Mouse (Mus musculus) liver, embryonic 15.5 days (tissue): ENCODE measurements around the gene Map3k13. TPM values are rescaled to one million over a fixed set of nuclear protein-coding genes. Genes with fewer than 3 reads are reported as not detected.
"Not testable (repeated sequence)": the region's sequence is repeated elsewhere in the genome, so short reads cannot be mapped to it uniquely, and the experiment has no call there.

Experiments
- ATAC-seq: fragments of 200-750 bp; cut with Nextera tagmentation; 2 replicates; pipeline ENCODE4 v1.8.0; 2017; ENCODE audit warnings: moderate number of reproducible peaks, mild to moderate bottlenecking, moderate library complexity; ENCODE audit not compliant: insufficient read depth
- H3K27ac ChIP-seq: fragments of 300-500 bp; sonication (generic); replicated peaks from 2 replicates; pipeline ENCODE4 v1.5.1; 2015; ENCODE audit warnings: mild to moderate bottlenecking, inconsistent platforms
- H3K27me3 ChIP-seq: fragments of 300-500 bp; sonication (generic); 2 replicates; pipeline ENCODE4 v1.6.1; 2015; ENCODE audit warnings: mild to moderate bottlenecking, inconsistent platforms
- H3K36me3 ChIP-seq: fragments of 300-500 bp; sonication (generic); replicated peaks from 2 replicates; pipeline ENCODE4 v1.6.1; 2015; ENCODE audit warnings: moderate library complexity, mild to moderate bottlenecking, inconsistent platforms
- H3K4me1 ChIP-seq: fragments of 300-500 bp; sonication (generic); replicated peaks from 2 replicates; pipeline ENCODE4 v1.6.1; 2015; ENCODE audit warnings: inconsistent platforms
- H3K4me2 ChIP-seq: fragments of 300-500 bp; sonication (generic); 2 replicates; pipeline ENCODE4 v1.6.1; 2015; ENCODE audit warnings: moderate library complexity, mild to moderate bottlenecking, inconsistent platforms
- H3K4me3 ChIP-seq: fragments of 300-500 bp; sonication (generic); replicated peaks from 2 replicates; pipeline ENCODE4 v1.5.1; 2015; ENCODE audit warnings: mild to moderate bottlenecking, inconsistent platforms
- H3K9ac ChIP-seq: fragments of 300-500 bp; sonication (generic); 2 replicates; pipeline ENCODE4 v1.6.1; 2015; ENCODE audit warnings: moderate library complexity, mild to moderate bottlenecking, inconsistent platforms
- H3K9me3 ChIP-seq: fragments of 300-500 bp; sonication (generic); replicated peaks from 2 replicates; pipeline ENCODE4 v1.6.1; 2016; ENCODE audit warnings: inconsistent platforms
- WGBS: fragments of 180-500 bp; shearing (Covaris S2); methylation state at CpG from one replicate; pipeline ENCODE4 v1.1.7; 2015; ENCODE audit warnings: mixed read lengths; ENCODE audit not compliant: insufficient replicate concordance; 5-methylcytosine and 5-hydroxymethylcytosine counted together
- polyA plus RNA-seq: library from polyadenylated mRNA; unstranded; fragments of >200 nt; fragmentation: Nextera tagmentation; extraction: Ambion mirVana; gene quantifications from 2 replicates; pipeline ENCODE4 v1.2.1, GENCODE M21; 2015

Map3k13 gene
- polyA plus RNA-seq, 1 experiment from 2014 or later: 0.38 TPM

DNA sequence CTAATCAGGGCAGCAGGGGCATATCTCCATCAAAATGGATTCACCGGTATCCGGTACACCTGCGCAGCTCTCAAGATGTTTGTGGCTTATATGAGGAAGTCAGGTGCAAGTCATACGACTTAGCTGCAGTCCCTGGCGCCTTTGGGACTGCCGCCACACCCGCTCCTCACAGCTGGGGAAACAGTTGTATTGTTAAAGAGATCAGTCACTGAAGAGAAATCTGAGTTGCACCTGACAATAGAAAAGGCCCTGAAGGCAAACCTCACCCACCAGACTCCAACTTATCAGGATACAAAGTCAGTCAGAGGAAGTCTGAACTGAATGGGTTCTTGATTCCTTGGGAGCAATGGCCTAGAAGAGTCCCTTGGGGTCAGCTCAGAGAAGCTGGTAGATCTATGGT, 13.6 kb downstream of the Map3k13 start:
- not testable (repeated sequence) for H3K27me3 ChIP-seq, H3K27ac ChIP-seq, H3K9ac ChIP-seq, H3K4me1 ChIP-seq, H3K4me2 ChIP-seq, H3K4me3 ChIP-seq, H3K9me3 ChIP-seq, ATAC-seq
- peaks cover 27% of the 10 kb centered on the region for H3K36me3 ChIP-seq
- WGBS: 79% methylated on average over 7 of the region's 7 CpGs

DNA sequence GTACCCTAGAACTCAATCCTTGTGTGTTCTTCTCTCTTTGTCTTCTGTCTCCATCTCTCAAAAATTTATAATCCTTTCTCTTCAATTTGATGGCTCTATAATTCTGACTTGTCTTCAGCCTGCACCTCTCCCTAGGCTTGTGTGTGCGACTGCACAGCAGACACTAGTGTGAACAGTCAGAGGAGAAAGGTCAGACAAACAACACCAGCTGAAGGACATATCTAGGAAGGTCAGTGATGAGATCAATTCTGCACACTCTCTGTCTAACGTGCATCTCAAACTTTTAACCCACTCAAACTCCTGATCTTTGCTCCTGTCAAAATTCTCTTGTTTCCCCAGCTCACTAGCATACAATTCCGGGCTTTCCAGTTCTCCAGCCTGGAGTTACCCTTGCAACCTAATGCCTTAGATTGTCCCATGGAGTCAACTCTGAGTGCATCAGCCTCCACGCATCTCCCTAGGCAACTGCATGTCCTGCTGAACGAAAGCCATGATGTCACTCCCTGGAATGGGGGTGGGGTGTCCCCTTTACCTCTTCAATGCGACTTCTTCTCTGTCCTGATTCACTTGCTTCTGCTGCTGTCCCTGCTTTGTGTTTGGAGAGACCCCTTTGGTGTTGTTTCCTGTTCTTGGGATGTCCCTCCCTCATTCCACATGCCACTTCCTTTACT, 19.2 kb downstream of the Map3k13 start:
- Histone ChIP-seq H3K27me3 (no peaks in the 10 kb centered on the region), H3K9me3 (no peaks in the 10 kb centered on the region), H3K36me3 (peaks cover 14% of the 10 kb centered on the region), H3K4me1 (peaks cover 10% of the 10 kb centered on the region), H3K27ac (no peak overlapping the region), H3K4me2 (no peak overlapping the region), H3K4me3 (no peak overlapping the region), H3K9ac (no peak overlapping the region)
- peak; percentile 40; the same call in 1 of the 2 replicates for ATAC-seq
- 53% methylated on average over 6 of the region's 6 CpGs for WGBS

DNA sequence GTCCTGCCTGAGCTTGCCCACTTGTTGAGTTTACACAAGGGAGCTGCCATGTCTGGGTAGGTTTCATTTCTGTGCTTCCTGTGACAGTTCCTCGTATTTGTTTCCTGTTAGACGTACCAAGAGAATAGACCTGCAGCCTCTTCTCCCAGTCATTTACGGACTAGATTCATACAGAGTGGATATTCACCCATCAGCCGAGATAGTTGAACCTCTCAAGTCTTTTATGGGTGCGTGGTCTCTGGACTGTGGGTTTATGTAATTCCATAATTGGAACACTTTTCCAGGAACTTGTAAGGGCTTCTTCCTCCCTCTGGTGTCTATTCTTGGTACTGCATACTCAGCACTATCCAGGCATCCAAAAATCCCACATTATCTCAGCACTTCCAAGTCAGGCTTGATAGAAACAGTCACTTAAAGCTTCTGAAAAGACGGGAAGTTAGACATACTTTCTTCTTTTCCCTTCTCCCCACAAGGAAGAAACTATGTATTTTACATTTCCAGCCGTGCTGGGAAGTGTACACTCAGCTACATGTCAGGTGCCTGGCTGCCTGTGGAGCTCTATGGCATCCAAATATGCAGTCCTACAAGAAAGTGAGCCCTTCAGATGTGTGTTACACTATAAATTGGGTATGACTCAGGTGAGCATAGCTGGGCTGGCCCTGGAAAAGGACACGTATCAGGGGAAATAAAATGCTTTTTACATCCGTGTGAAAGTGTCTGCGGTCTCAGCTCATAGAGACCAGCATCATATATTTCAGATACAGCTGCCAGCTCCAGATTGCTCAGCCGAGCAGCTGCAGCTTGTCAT, 20.9 kb downstream of the Map3k13 start:
- no peaks in the 10 kb centered on the region for H3K36me3 ChIP-seq
- 55% methylated on average over 11 of the region's 11 CpGs for WGBS
- H3K9ac ChIP-seq: no peak overlapping the region
- H3K27ac ChIP-seq: no peak overlapping the region
- peaks cover 13% of the 10 kb centered on the region for H3K4me1 ChIP-seq
- no peaks in the 10 kb centered on the region for H3K9me3 ChIP-seq
- no peak overlapping the region for H3K4me3 ChIP-seq
- H3K4me2 ChIP-seq: no peak overlapping the region; the same call in 1 of the 2 replicates
- no peaks in the 10 kb centered on the region for H3K27me3 ChIP-seq
- no peak for ATAC-seq

DNA sequence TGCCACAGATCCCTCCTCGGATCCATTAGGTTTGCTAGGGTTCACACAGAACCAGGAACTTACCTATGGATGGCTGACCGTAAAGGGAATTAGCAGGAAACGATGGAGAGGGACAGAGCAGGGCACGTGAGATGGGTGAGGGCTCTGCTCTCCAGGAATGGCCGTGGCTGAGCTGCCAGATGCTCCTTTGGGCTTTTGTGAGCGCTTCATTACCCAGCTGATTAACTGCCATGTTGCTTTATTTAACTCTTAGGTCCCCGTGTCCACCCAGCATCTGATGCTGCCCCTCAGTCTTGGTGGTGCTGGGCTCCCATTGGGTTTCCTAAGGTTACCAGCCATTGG, 21.5 kb downstream of the Map3k13 start:
- Histone ChIP-seq H3K4me3 (no peak overlapping the region), H3K9me3 (no peaks in the 10 kb centered on the region), H3K27ac (no peak overlapping the region)

DNA sequence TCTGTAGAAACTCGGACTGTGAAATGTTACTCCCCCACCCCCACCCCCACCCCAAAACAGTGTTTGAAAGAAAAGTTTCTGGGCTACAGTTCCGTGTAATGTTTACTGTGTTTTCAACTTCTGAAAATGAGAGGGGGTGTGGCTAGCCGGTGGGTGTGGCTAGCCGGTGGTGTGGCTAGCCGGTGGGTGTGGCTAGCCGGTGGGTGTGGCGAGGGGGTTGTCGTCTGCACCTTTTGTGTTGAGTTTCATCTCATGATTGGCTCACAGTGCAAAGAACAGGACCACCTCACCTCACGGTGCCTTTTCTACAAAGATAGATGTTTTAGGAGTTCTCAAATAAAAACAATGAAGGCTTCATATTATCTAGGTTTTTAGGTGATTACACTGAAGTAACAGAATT, 24.0 kb downstream of the Map3k13 start:
- Histone ChIP-seq H3K9me3 (no peaks in the 10 kb centered on the region), H3K36me3 (no peaks in the 10 kb centered on the region), H3K4me3 (no peak overlapping the region), H3K27ac (no peak overlapping the region), H3K9ac (no peak overlapping the region), H3K4me2 (peak overlapping the region; percentile 30), H3K4me1 (peaks cover 14% of the 10 kb centered on the region), H3K27me3 (no peaks in the 10 kb centered on the region)
- ATAC-seq: peak; percentile 53
- 21% methylated on average over 9 of the region's 9 CpGs for WGBS

More for the DNA sequence above, 21.5 kb downstream of the Map3k13 start:
- Histone ChIP-seq H3K9ac (no peak overlapping the region), H3K4me1 (peaks cover 14% of the 10 kb centered on the region), H3K36me3 (no peaks in the 10 kb centered on the region), H3K4me2 (no peak overlapping the region), H3K27me3 (no peaks in the 10 kb centered on the region)
- ATAC-seq: no peak
- WGBS: 61% methylated on average over 7 of the region's 7 CpGs

DNA sequence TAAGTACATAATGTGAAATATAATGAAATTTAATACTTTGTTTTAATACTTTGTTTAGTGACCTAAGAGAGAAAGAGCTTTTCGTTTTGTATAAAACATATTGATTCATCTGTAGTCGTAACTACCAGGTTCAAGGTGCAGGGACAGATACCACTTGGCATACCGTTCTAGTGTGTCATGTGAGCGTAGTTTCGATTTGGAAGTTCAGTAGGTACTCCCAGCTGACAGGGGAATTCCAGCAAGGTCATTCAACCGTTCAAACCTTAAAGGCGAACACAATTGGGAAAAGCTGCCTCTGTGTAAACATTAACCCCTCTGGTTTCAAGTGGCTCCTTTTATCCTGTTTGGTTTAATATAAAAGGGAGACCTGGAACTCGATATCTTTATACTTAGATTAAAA, 24.5 kb downstream of the Map3k13 start:
- Histone ChIP-seq H3K4me1 (peaks cover 14% of the 10 kb centered on the region), H3K4me3 (no peak overlapping the region), H3K36me3 (no peaks in the 10 kb centered on the region), H3K4me2 (no peak overlapping the region), H3K9ac (no peak overlapping the region), H3K27ac (no peak overlapping the region), H3K9me3 (no peaks in the 10 kb centered on the region), H3K27me3 (no peaks in the 10 kb centered on the region)
- WGBS: 55% methylated on average over 8 of the region's 8 CpGs
- peak; percentile 78 for ATAC-seq

DNA sequence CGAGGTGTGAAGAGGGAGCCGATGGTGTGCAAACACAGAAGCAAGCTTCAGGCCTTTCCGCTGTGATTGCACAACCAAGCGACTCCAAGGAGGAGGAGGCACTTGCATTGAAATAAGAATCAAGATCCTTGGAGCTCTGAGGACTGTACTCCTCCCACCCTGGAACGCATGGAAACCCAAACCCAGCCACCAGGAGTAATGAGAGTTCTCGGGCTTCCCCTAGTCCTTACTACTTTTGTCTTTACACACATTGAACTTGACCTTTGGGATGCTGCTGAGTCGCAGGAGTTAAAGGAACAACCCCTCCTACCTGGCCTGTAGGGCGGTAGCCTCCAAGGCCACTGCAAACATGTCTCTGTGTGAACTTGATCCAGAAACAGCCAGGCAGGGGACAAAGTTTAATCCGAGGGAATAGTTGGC, 31.5 kb downstream of the Map3k13 start:
- H3K4me3 ChIP-seq: peak overlapping the region; percentile 34; the same call in 1 of the 2 replicates
- no peak overlapping the region for H3K27ac ChIP-seq
- H3K4me2 ChIP-seq: no peak overlapping the region

DNA sequence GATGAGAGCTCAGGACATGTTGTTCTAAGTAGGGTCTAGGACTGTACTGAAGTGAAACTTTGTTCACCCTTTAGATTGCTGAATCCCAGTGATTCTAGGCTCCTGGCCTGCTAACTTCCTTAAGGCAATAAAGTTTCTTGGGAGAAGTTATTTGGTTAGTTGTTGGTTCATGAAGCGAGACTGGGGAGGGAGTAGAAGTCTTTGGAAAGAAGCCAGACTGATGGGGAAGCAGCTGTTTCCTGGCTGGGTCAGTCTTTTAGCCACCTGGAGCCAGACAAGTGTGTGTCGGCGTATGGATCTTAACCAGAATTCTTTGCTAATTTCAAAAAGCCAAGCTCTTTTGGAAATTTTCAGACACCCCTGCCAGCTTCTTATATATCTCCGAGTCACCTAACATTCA, 33.0 kb downstream of the Map3k13 start:
- Histone ChIP-seq H3K27me3 (no peaks in the 10 kb centered on the region), H3K27ac (no peak overlapping the region), H3K4me1 (0 out of 2 replicates have a peak, but pooled peaks cover 9% of the 10 kb centered on the region), H3K4me3 (0 out of 2 replicates have a peak overlapping the region, but pooled peaks have one; percentile 2), H3K9ac (no peak overlapping the region), H3K9me3 (no peaks in the 10 kb centered on the region), H3K36me3 (no peaks in the 10 kb centered on the region), H3K4me2 (peak overlapping the region; percentile 9)
- 49% methylated on average over 4 of the region's 4 CpGs for WGBS
- ATAC-seq: no peak

More for the DNA sequence above, 31.5 kb downstream of the Map3k13 start:
- no peaks in the 10 kb centered on the region for H3K36me3 ChIP-seq
- H3K9ac ChIP-seq: no peak overlapping the region
- H3K9me3 ChIP-seq: no peaks in the 10 kb centered on the region
- 0 out of 2 replicates have a peak, but pooled peaks have one; percentile 18 for ATAC-seq
- 0 out of 2 replicates have a peak, but pooled peaks cover 3% of the 10 kb centered on the region for H3K4me1 ChIP-seq
- no peaks in the 10 kb centered on the region for H3K27me3 ChIP-seq
- 47% methylated on average over 9 of the region's 9 CpGs for WGBS

DNA sequence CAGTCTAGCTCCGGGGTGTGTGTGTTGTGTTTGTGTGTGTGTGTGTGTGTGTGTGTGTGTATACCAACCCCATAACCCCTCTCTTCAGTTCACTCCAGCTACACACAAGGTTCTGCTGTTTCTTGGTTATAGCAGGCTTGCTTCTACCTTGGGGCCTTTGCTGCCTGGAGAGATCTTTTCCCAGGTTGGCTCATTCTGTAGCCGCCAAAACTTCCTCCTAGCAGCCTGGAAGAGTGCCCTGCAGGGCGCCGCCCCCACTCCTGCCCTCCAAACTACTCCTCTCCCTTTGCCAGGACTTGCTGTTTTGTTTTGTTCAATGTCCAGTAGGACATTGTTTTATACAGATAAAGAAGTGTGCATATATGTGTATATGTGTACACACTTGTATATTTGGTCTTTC, 33.4 kb downstream of the Map3k13 start:
- H3K27ac ChIP-seq: no peak overlapping the region
- H3K4me3 ChIP-seq: no peak overlapping the region
- H3K4me1 ChIP-seq: peaks cover 13% of the 10 kb centered on the region; the same call in 1 of the 2 replicates
- H3K27me3 ChIP-seq: no peaks in the 10 kb centered on the region
- 52% methylated on average over 4 of the region's 4 CpGs for WGBS
- ATAC-seq: no peak
- no peak overlapping the region for H3K9ac ChIP-seq
- H3K4me2 ChIP-seq: peak overlapping the region; percentile 9; the same call in 1 of the 2 replicates
- no peaks in the 10 kb centered on the region for H3K36me3 ChIP-seq
- H3K9me3 ChIP-seq: no peaks in the 10 kb centered on the region

DNA sequence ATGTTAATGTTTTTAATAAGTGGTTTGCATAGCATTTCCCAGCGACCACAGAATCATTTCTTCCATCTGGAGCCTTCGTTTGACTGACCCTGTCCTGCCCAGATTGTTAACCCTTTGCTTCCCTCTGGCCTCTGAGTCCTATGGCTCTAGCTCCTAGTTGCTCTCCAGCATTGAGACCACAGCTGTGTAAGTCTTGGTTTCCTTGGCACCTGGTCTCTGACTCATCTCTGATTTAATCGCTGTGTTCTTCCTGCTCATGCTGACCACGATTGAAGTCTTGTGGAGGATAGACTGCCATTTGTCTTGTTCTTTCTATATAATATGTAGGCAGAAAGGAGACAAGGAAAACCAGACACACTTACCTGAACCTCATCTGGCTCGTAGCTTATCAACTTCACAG, 35.6 kb downstream of the Map3k13 start:
- Histone ChIP-seq H3K27ac (no peak overlapping the region), H3K36me3 (no peaks in the 10 kb centered on the region), H3K4me1 (peaks cover 16% of the 10 kb centered on the region; the same call in 1 of the 2 replicates), H3K4me3 (no peak overlapping the region), H3K4me2 (no peak overlapping the region), H3K9ac (no peak overlapping the region), H3K27me3 (no peaks in the 10 kb centered on the region), H3K9me3 (no peaks in the 10 kb centered on the region)
- WGBS: 18% methylated on average over 5 of the region's 5 CpGs
- no peak for ATAC-seq

DNA sequence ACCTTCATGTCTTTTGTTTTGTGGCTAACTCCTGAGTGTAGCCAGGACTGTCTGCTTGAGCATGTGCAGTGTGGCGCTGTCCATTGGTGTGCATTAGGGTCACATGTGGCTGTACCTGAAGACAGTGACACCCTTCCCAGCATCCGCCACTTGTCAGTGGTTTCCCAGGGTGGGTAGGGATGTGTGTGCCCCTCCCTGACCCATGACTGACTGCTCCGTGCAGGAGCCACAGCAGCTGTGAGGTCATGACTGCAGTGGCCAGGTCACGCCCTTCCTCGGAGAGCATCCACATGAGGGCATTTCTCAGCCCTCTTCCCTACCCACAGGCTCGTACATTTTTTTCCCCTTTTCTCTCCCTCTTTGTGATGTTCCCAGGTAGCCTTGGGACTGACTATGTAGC, 36.6 kb downstream of the Map3k13 start:
- Histone ChIP-seq H3K36me3 (no peaks in the 10 kb centered on the region), H3K4me1 (peaks cover 13% of the 10 kb centered on the region; the same call in 1 of the 2 replicates), H3K27me3 (no peaks in the 10 kb centered on the region), H3K9me3 (no peaks in the 10 kb centered on the region), H3K4me3 (no peak overlapping the region), H3K9ac (no peak overlapping the region), H3K27ac (no peak overlapping the region), H3K4me2 (no peak overlapping the region)
- ATAC-seq: no peak
- WGBS: 53% methylated on average over 6 of the region's 6 CpGs
